Mouse (Mus musculus): ENCODE results near the gene Cmtm2a.
A peak's percentile ranks its signal among the peaks of the same experiment; 100 is the strongest.
"Not testable (repeated sequence)": the region's sequence is repeated elsewhere in the genome, so short reads cannot be mapped to it uniquely, and the experiment has no call there.

The Cmtm2a gene

GRCm38 (mm10) chr8:104293081-104293480 lies at the start of gene Cmtm2a:
Cmtm2a (minus strand) TSS chr8:104293181.
- not testable (repeated sequence) for ATAC-seq (ENCODE audit: insufficient number of reproducible peaks, low FRiP score, low TSS enrichment)

GRCm38 (mm10) chr8:104342426-104342825 lies 49.4 kb upstream of the Cmtm2a start:
- no peak for ATAC-seq (ENCODE audit: insufficient number of reproducible peaks, low FRiP score, low TSS enrichment)

- ATAC-seq (ENCODE audit: insufficient number of reproducible peaks, low FRiP score, low TSS enrichment), result no peak
Observed at GRCm38 (mm10) chr8:104341678-104342077, 48.7 kb upstream of the Cmtm2a start.

- no peak for ATAC-seq (ENCODE audit: insufficient number of reproducible peaks, low FRiP score, low TSS enrichment)
Observed at GRCm38 (mm10) chr8:104341106-104341561, 48.2 kb upstream of the Cmtm2a start.

GRCm38 (mm10) chr8:104340233-104341105 lies 47.5 kb upstream of the Cmtm2a start:
- ATAC-seq (ENCODE audit: insufficient number of reproducible peaks, low FRiP score, low TSS enrichment), result peak; percentile 37; the same call in 1 of the 2 replicates

GRCm38 (mm10) chr8:104339983-104340232 lies 46.9 kb upstream of the Cmtm2a start:
- no peak for ATAC-seq (ENCODE audit: insufficient number of reproducible peaks, low FRiP score, low TSS enrichment)

GRCm38 (mm10) chr8:104339229-104339982 lies 46.4 kb upstream of the Cmtm2a start, which contains the start of gene Cmtm3:
Cmtm3 (plus strand) TSS chr8:104339410.
- ATAC-seq (ENCODE audit: insufficient number of reproducible peaks, low FRiP score, low TSS enrichment), result no peak

GRCm38 (mm10) chr8:104337890-104338289 lies 44.9 kb upstream of the Cmtm2a start:
- ATAC-seq (ENCODE audit: insufficient number of reproducible peaks, low FRiP score, low TSS enrichment), result no peak

GRCm38 (mm10) chr8:104336806-104337205 lies 43.8 kb upstream of the Cmtm2a start:
- ATAC-seq (ENCODE audit: insufficient number of reproducible peaks, low FRiP score, low TSS enrichment), result no peak

- ATAC-seq (ENCODE audit: insufficient number of reproducible peaks, low FRiP score, low TSS enrichment), result no peak
Observed at GRCm38 (mm10) chr8:104334196-104334595, 41.2 kb upstream of the Cmtm2a start.

GRCm38 (mm10) chr8:104333786-104334185 lies 40.8 kb upstream of the Cmtm2a start:
- ATAC-seq (ENCODE audit: insufficient number of reproducible peaks, low FRiP score, low TSS enrichment), result no peak

- ATAC-seq (ENCODE audit: insufficient number of reproducible peaks, low FRiP score, low TSS enrichment), result no peak
Observed at GRCm38 (mm10) chr8:104332665-104333631, 40.0 kb upstream of the Cmtm2a start.

- ATAC-seq (ENCODE audit: insufficient number of reproducible peaks, low FRiP score, low TSS enrichment), result not testable (repeated sequence)
Observed at GRCm38 (mm10) chr8:104321930-104322329, 28.9 kb upstream of the Cmtm2a start, which contains the start of gene Cmtm2b. Cmtm2b (plus strand) TSS chr8:104322230.

GRCm38 (mm10) chr8:104321267-104321666 lies 28.3 kb upstream of the Cmtm2a start, which contains the start of gene Gm11020:
Gm11020 (plus strand) TSS chr8:104321567.
- not testable (repeated sequence) for ATAC-seq (ENCODE audit: insufficient number of reproducible peaks, low FRiP score, low TSS enrichment)

GRCm38 (mm10) chr8:104313311-104313710 lies 20.3 kb upstream of the Cmtm2a start:
- ATAC-seq (ENCODE audit: insufficient number of reproducible peaks, low FRiP score, low TSS enrichment), result no peak

- ATAC-seq (ENCODE audit: insufficient number of reproducible peaks, low FRiP score, low TSS enrichment), result not testable (repeated sequence)
Observed at GRCm38 (mm10) chr8:104312023-104312422, 19.0 kb upstream of the Cmtm2a start.

- peak; percentile 52 for ATAC-seq (ENCODE audit: insufficient number of reproducible peaks, low FRiP score, low TSS enrichment)
Observed at GRCm38 (mm10) chr8:104309441-104310155, 16.6 kb upstream of the Cmtm2a start, which contains the start of the genes Gm45711 and Cmtm1. Gm45711 (minus strand) TSS chr8:104310081. Cmtm1 (minus strand) TSS chr8:104310145.

GRCm38 (mm10) chr8:104308341-104308740 lies 15.4 kb upstream of the Cmtm2a start:
- ATAC-seq (ENCODE audit: insufficient number of reproducible peaks, low FRiP score, low TSS enrichment), result not testable (repeated sequence)

GRCm38 (mm10) chr8:104304962-104305361 lies 12.0 kb upstream of the Cmtm2a start:
- no peak for ATAC-seq (ENCODE audit: insufficient number of reproducible peaks, low FRiP score, low TSS enrichment)
